Mouse (Mus musculus) hindbrain, embryonic 12.5 days (tissue): ENCODE data around the gene Grem2. TPM values are rescaled to one million over a fixed set of nuclear protein-coding genes. Genes with fewer than 3 reads are reported as not detected.
A peak's percentile ranks its signal among the peaks of the same experiment; 100 is the strongest.

Source experiments
- ATAC-seq: fragments of 200-750 bp; cut with Nextera tagmentation; 2 replicates; pipeline ENCODE4 v1.8.0; 2017; ENCODE audit warnings: moderate TSS enrichment; ENCODE audit not compliant: low FRiP score
- H3K27ac ChIP-seq: fragments of 300-500 bp; sonication (generic); 2 replicates; pipeline ENCODE4 v1.5.1; 2016; ENCODE audit warnings: mild to moderate bottlenecking
- H3K27me3 ChIP-seq: fragments of 300-500 bp; sonication (generic); 2 replicates; pipeline ENCODE4 v1.6.1; 2016; ENCODE audit warnings: mild to moderate bottlenecking
- H3K36me3 ChIP-seq: fragments of 300-500 bp; sonication (generic); 2 replicates; pipeline ENCODE4 v1.6.1; 2016; ENCODE audit warnings: mild to moderate bottlenecking
- H3K4me1 ChIP-seq: fragments of 300-500 bp; sonication (generic); 2 replicates; pipeline ENCODE4 v1.6.1; 2016
- H3K4me2 ChIP-seq: fragments of 300-500 bp; sonication (generic); replicated peaks from 2 replicates; pipeline ENCODE4 v1.6.1; 2016; ENCODE audit warnings: mild to moderate bottlenecking
- H3K4me3 ChIP-seq: fragments of 300-500 bp; sonication (generic); 2 replicates; pipeline ENCODE4 v1.5.1; 2016; ENCODE audit warnings: mild to moderate bottlenecking
- H3K9ac ChIP-seq: fragments of 300-500 bp; sonication (generic); 2 replicates; pipeline ENCODE4 v1.6.1; 2016; ENCODE audit warnings: mild to moderate bottlenecking, moderate library complexity
- H3K9me3 ChIP-seq: fragments of 300-500 bp; sonication (generic); replicated peaks from 2 replicates; pipeline ENCODE4 v1.6.1; 2016; ENCODE audit warnings: mild to moderate bottlenecking
- WGBS: fragments of 180-500 bp; shearing (Covaris S2); methylation state at CpG from one replicate; pipeline ENCODE4 v1.1.7; 2016; 5-methylcytosine and 5-hydroxymethylcytosine counted together
- polyA plus RNA-seq: library from polyadenylated mRNA; unstranded; fragments of >200 nt; fragmentation: Nextera tagmentation; extraction: Ambion mirVana; gene quantifications from 2 replicates; pipeline ENCODE4 v1.2.1, GENCODE M21; 2016

Gene Grem2
- polyA plus RNA-seq: 2.4 and 2.9 TPM in 2 replicates

DNA sequence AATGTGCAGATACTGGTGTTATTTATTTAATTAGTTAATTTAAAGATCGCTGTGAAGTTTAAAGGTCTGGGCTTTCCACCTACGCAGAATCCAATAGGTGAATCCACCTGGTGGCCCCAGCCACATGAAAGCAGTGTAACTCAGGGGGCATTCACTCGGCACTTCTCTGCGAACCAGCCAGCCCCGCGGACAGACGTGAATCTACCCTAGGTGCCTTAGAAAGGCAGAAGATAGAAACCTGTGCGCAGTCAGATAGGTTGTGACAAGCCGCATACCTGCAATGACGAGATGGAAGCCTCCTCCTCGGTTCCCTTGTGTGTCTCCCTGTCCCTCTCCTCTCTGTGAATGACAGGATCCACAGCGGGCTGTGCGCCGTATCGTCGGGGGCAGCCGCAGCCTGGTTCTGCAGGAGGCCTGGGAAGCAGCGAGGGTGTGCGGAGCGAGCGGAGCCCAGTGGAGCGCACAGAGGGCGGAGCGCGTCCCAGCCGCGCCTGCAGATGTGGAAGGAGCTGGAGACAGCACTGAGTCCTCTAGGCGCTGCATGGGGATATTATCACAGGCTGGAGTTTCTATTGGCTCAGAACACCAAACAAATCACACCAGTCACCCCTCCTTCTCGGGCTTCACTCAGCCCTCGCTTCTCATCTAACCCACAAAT lies at the start of gene Grem2:
Grem2 (minus strand) TSS at position 522 of the 658 bp plus-strand sequence.
- peak; percentile 94 for ATAC-seq
- H3K4me1 ChIP-seq: peaks cover 7% of the 10 kb centered on the region
- peak within 1 kb of the TSS; percentile 49 for H3K9ac ChIP-seq
- 4% methylated on average over 30 of the region's 30 CpGs for WGBS
- H3K27ac ChIP-seq: peak within 1 kb of the TSS; percentile 72; the same call in 1 of the 2 replicates
- no peaks in the 10 kb centered on the region for H3K27me3 ChIP-seq
- peak within 1 kb of the TSS; percentile 69 for H3K4me2 ChIP-seq
- peak within 1 kb of the TSS; percentile 45 for H3K4me3 ChIP-seq
- H3K36me3 ChIP-seq: no peaks in the 10 kb centered on the region
- H3K9me3 ChIP-seq: no peaks in the 10 kb centered on the region

DNA sequence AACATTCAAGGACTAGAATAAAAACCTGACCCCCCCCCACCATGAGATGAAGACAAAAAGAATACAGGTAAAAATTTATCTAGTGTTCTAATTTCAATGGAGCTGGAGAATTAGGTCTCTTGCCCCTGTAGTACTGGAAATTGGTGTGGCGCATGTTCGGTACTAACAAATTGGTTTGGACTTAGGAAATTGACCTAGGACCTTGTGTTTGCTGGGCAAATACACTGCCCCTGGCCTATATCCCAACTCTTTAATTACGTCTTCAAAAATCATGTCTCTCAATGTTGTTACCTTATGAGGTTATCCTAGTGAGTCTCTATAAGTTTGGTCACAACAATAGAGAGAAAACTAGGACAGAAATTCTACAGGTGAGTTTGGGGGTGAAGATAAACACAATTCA lies 38.2 kb upstream of the Grem2 start:
- no peak overlapping the region for H3K9ac ChIP-seq
- ATAC-seq: no peak
- 94% methylated on average over 3 of the region's 3 CpGs for WGBS

DNA sequence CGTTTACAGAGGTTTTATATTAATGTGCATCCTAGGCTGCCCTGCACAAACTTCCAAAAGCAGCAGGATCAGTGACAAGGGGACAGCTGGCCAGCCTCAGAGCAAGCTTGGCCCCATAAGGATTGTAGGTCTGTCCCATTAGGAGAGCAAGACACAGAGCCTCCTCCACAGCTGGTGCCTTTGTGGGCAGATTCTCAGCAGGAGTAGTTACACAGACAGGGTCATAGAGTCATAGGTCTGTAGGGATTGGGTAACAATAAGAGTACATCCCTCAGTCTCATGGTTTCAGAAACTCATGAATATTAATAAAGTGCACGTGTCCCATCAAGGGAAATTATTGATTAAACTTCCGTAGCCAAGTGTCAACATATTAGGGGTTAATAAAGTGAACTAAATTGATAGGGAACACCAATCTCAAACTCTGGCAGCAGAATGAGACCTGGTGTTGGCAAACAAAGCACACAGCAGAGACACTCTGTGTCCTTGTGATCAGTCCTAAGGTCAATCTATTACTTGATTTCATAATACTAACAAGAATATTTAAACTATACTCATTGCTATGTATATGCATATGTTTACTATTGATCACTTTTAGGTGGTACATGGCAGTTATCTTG lies 9.5 kb upstream of the Grem2 start:
- no peak overlapping the region for H3K9ac ChIP-seq
- no peak overlapping the region for H3K27ac ChIP-seq
- H3K4me2 ChIP-seq: no peak overlapping the region
- peak; percentile 93 for ATAC-seq
- no peaks in the 10 kb centered on the region for H3K9me3 ChIP-seq
- WGBS: 24% methylated on average over 3 of the region's 3 CpGs
- no peaks in the 10 kb centered on the region for H3K36me3 ChIP-seq
- H3K4me3 ChIP-seq: no peak overlapping the region
- H3K27me3 ChIP-seq: no peaks in the 10 kb centered on the region
- H3K4me1 ChIP-seq: peaks cover 6% of the 10 kb centered on the region; the same call in 1 of the 2 replicates

More for the DNA sequence above, 38.2 kb upstream of the Grem2 start:
- Histone ChIP-seq H3K9me3 (no peaks in the 10 kb centered on the region), H3K27me3 (no peaks in the 10 kb centered on the region), H3K4me3 (no peak overlapping the region), H3K4me2 (no peak overlapping the region), H3K36me3 (no peaks in the 10 kb centered on the region), H3K27ac (no peak overlapping the region), H3K4me1 (no peaks in the 10 kb centered on the region)

DNA sequence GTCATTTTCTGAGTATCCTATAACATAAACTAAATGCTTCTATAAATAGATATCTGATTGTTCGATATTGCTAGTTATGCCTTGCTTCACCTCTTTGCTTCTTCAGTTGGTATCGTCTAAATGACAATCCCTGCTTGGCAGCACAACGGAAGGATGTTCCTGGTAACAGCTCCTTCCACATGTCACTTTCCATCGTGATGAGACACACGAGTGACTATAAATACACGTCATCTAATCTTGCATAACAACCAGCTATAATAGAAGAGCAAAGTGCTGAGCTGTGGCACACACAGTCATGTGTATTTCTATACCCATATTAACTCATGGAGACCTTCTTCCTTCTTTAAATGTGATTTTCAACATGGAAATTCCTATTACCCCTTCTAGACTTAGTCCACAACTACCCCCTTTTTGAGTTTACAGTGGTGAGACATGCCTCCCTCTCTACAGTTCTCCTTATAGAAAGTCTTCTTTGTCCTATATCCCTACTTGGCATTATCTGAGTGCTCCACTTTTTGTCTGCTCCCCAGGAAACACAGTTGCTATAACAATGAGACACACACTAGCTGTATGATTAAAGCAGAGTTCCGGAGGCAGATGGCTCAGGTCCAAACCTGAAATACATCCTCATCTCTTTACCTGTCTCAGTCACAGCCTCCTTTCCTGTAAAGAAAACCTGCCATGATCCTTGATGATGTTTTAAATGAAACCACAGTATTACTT lies 8.0 kb upstream of the Grem2 start:
- H3K4me2 ChIP-seq: no peak overlapping the region
- no peak overlapping the region for H3K9ac ChIP-seq
- peaks cover 6% of the 10 kb centered on the region; the same call in 1 of the 2 replicates for H3K4me1 ChIP-seq
- no peaks in the 10 kb centered on the region for H3K36me3 ChIP-seq
- H3K27ac ChIP-seq: no peak overlapping the region
- 73% methylated on average over 7 of the region's 7 CpGs for WGBS
- H3K4me3 ChIP-seq: no peak overlapping the region
- no peak for ATAC-seq
- no peaks in the 10 kb centered on the region for H3K27me3 ChIP-seq
- H3K9me3 ChIP-seq: no peaks in the 10 kb centered on the region

DNA sequence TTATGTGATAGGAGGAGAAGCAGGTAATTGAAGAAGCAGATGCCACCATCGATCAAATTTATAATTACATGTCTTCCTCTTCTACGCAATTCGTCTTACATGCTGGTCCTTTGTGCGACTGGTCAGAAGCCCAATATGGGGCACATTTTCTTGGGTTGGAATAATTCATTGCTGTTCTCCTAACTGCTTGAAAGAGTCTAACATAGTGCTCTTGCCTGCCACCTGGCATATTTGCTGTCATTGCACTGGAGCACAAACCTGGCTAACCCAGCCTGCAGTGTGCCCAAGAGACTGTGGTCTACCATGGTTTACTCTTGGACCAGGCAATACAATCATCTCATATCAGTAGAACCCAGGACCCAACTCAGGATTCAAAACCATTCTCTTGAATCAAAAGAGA lies 2.7 kb downstream of the Grem2 start:
- Histone ChIP-seq H3K9ac (no peak overlapping the region), H3K4me1 (peaks cover 7% of the 10 kb centered on the region), H3K27ac (no peak overlapping the region), H3K36me3 (no peaks in the 10 kb centered on the region), H3K4me2 (no peak overlapping the region), H3K9me3 (no peaks in the 10 kb centered on the region), H3K27me3 (no peaks in the 10 kb centered on the region), H3K4me3 (no peak overlapping the region)
- WGBS: 90% methylated on average over 4 of the region's 4 CpGs
- no peak for ATAC-seq

DNA sequence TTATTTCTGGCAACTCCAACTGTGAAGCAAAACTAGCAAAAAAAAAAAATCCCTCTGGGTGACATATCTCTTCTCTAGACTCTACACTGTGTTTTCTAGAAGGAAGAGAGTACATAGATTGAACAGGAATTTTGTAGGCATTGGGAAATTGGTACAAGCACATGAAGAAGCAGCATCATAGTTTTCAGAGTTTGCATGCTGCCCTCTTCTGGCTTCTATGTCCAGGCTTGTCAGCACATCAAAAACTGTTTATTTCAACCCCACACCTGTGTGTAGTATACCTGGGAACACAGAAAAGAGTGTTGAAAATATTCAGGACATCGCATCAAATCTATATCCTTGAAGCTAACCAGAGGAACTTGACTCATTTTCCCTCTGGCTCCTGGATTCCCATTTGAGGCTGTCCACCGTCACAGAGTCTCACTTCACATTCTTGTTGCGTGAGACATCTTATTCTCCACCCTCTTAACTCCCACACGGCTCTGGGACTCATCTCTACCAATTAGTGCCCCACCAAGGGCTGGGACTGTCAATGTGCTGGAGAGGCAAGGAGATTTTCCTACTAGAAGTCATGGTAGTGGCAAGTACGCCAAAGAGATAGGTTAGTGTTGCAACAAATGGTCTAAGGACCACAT lies 3.3 kb downstream of the Grem2 start:
- 82% methylated on average over 5 of the region's 5 CpGs for WGBS
- Histone ChIP-seq H3K4me3 (no peak overlapping the region), H3K9ac (no peak overlapping the region), H3K4me2 (no peak overlapping the region), H3K9me3 (no peaks in the 10 kb centered on the region), H3K27ac (no peak overlapping the region), H3K36me3 (no peaks in the 10 kb centered on the region), H3K4me1 (peaks cover 7% of the 10 kb centered on the region), H3K27me3 (no peaks in the 10 kb centered on the region)
- no peak for ATAC-seq

DNA sequence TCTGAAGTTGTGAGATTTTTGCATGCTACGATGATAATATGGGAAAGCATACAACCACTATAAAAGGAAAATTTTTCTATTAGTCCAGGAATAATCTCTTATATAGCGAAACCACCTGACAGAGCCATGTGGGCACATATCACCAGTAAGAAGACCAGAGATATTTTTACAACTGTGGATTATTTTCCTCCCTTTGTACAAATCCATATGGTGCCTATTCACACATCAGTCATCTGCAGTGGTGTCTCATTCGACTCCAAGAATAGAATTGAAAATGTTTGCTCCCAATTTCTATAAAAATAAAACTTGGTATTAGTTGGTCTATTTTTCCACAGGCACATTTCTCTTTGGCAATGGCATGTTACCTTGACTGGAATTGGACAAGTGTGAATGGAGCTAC lies 11.8 kb downstream of the Grem2 start:
- Histone ChIP-seq H3K4me1 (no peaks in the 10 kb centered on the region), H3K4me2 (no peak overlapping the region), H3K4me3 (no peak overlapping the region), H3K36me3 (no peaks in the 10 kb centered on the region), H3K9me3 (no peaks in the 10 kb centered on the region), H3K9ac (no peak overlapping the region), H3K27me3 (no peaks in the 10 kb centered on the region), H3K27ac (no peak overlapping the region)
- ATAC-seq: no peak
- WGBS: 84% methylated on average over 3 of the region's 3 CpGs

DNA sequence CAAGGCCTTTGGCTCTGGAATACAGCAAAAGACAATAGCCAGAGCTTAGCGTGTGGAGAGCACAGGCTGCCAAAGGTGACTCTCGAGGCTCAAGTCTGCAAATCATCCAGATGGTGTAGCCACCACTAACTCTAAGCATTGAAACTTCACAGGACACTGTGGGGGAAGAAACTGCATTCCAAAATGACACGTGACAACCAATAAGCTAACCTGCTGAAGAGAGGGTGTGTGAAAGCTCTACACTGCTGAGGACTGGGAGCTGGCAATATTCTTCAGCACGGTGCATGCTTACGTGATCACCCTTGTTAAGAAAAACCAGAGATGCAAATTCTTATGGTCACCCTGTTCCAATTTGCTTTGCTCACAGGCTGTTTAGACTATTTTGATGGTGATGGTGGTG lies 13.4 kb downstream of the Grem2 start:
- Histone ChIP-seq H3K4me2 (no peak overlapping the region), H3K4me3 (no peak overlapping the region), H3K9ac (no peak overlapping the region), H3K4me1 (no peaks in the 10 kb centered on the region), H3K27ac (no peak overlapping the region), H3K9me3 (no peaks in the 10 kb centered on the region), H3K27me3 (no peaks in the 10 kb centered on the region), H3K36me3 (no peaks in the 10 kb centered on the region)
- ATAC-seq: no peak
- 89% methylated on average over 5 of the region's 5 CpGs for WGBS

DNA sequence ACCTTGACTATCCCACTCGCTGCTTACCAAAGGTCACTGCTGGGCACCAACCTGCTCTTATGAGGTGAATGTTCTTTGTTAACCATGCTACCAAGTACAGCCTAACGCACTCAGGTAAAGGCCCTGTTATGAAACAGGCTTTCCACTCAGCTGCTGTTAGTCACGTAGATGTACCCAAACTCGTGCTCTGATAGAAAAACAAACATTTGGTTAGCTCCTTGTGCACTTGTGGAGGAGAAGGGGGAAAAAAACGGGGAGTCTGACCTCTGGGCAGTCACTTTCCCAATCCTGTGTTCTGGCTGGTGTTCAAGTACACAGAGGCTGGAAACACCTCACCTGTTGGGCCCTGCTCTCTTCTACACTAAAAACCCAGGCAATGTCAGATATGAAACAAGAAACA lies 14.0 kb downstream of the Grem2 start:
- 78% methylated on average over 5 of the region's 5 CpGs for WGBS
- no peak for ATAC-seq

DNA sequence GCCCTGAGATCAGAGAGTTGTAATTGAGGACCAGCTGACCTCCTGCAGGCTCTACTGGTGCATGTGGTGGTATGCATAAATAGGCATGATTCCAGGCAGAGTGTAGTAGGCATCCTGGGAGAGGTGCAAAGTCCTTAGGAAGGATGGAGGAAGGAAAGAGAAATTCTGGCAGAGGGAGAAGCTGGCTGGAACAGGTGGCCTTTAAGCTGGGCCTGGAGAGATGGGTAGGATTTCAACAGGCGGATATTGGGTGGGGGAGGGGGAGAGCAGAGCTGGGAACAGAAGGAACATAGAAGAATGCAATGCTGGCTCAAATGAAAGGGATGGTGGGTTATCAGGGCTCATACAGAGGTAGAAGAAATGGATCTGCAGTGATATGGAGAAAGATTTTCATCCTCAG lies 18.9 kb downstream of the Grem2 start:
- no peak overlapping the region for H3K4me2 ChIP-seq
- no peaks in the 10 kb centered on the region for H3K9me3 ChIP-seq
- no peak overlapping the region for H3K9ac ChIP-seq
- no peak for ATAC-seq
- H3K27me3 ChIP-seq: no peaks in the 10 kb centered on the region
- no peaks in the 10 kb centered on the region for H3K36me3 ChIP-seq
- no peak overlapping the region for H3K27ac ChIP-seq
- no peak overlapping the region for H3K4me3 ChIP-seq
- H3K4me1 ChIP-seq: no peaks in the 10 kb centered on the region
- 63% methylated on average over 1 of the region's 1 CpGs for WGBS

More for the DNA sequence above, 14.0 kb downstream of the Grem2 start:
- Histone ChIP-seq H3K4me2 (no peak overlapping the region), H3K4me1 (no peaks in the 10 kb centered on the region), H3K27ac (no peak overlapping the region), H3K9me3 (no peaks in the 10 kb centered on the region), H3K9ac (no peak overlapping the region), H3K4me3 (no peak overlapping the region), H3K27me3 (no peaks in the 10 kb centered on the region), H3K36me3 (no peaks in the 10 kb centered on the region)

DNA sequence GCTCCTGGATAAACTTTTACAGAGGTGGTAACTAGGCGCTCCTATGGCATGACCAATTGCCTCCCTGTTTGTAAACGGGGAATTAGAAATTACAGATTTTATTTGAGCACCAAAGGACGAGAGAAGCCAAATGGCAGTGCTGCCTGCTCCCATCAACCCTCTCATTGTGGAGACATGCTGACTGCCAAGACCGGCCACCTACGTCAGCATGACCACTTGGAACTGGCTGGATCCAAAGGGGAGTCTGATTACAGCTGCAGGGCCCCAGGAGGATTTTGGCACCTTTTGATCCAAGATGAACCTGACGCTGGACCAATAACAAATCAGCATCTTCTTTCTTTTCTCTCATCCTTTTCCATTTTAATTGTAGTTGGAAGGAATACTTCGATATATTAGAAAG lies 29.1 kb downstream of the Grem2 start:
- Histone ChIP-seq H3K4me3 (no peak overlapping the region), H3K9me3 (no peaks in the 10 kb centered on the region), H3K27me3 (no peaks in the 10 kb centered on the region), H3K27ac (no peak overlapping the region), H3K4me1 (no peaks in the 10 kb centered on the region), H3K4me2 (no peak overlapping the region), H3K36me3 (no peaks in the 10 kb centered on the region), H3K9ac (no peak overlapping the region)
- ATAC-seq: no peak
- WGBS: 87% methylated on average over 7 of the region's 7 CpGs

DNA sequence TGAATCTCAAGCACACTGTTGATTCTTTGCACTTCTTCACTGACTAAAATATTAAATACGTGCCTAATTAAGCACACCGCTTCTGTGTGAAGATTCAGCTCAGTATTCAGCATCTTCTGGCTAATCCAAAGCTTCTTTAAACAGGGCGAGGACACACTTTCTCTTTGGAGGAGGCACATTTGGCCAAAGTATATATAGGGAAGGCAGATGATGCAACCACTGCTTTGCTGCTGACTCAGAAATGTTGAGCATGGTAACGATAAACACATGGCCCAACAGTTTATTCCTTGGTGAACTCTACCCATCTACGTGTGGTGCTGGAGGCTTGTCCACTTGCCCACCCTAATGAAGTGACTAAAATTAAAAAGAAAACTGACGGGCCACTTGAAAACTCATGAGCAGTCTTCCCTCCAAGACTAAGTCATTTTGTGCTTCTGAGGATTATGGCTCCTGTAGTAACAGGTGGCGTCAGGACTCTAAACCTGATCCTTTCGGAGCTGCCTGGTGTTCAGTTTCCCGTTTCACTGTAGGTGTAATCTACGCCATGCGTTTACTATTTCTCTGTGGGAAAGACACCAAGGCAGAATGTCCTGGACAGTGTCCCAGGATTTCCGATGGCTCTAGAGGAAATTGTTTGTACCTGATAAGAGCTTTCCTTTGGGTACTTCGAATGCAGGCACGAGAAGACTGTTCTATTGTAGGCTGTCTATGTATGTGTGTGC lies 32.8 kb downstream of the Grem2 start:
- Histone ChIP-seq H3K36me3 (no peaks in the 10 kb centered on the region), H3K9me3 (no peaks in the 10 kb centered on the region), H3K4me3 (no peak overlapping the region), H3K9ac (no peak overlapping the region), H3K4me1 (no peaks in the 10 kb centered on the region), H3K27me3 (no peaks in the 10 kb centered on the region), H3K27ac (no peak overlapping the region), H3K4me2 (no peak overlapping the region)
- WGBS: 90% methylated on average over 14 of the region's 14 CpGs
- no peak for ATAC-seq
